Mouse (Mus musculus) embryonic fibroblast, embryonic 13.5 days (primary cell): ENCODE data around the gene Orc4.

Experiments
- CTCF ChIP-seq: IDR thresholded peaks from 2 replicates; pipeline ENCODE4 v1.5.1; 2011; ENCODE audit warnings: mild to moderate bottlenecking, control low read depth, low read length, moderate library complexity, borderline replicate concordance; ENCODE audit not compliant: insufficient read depth
- POLR2A ChIP-seq: IDR thresholded peaks from 2 replicates; pipeline ENCODE4 v1.6.1; 2011; ENCODE audit warnings: low read depth, mild to moderate bottlenecking, control low read depth, low read length, moderate library complexity

- peak; percentile 95 for TF ChIP-seq POLR2A
- no peak for TF ChIP-seq CTCF
Observed at GRCm38 (mm10) chr2:48948841-48949584, 1.1 kb downstream of the Orc4 start, which contains the start of gene Mbd5.
